Mouse (Mus musculus) spleen, adult 12 weeks (tissue): ENCODE measurements around the gene Rmnd5a.

Experiments
- DNase-seq: peaks from one replicate; pipeline ENCODE4 v3.0.0; 2022; ENCODE audit warnings: low spot score

Gene Rmnd5a

GRCm38 (mm10) chr6:71371085-71371605 is 69.3 kb downstream of the Rmnd5a start:
- no peak for DNase-seq

DNA sequence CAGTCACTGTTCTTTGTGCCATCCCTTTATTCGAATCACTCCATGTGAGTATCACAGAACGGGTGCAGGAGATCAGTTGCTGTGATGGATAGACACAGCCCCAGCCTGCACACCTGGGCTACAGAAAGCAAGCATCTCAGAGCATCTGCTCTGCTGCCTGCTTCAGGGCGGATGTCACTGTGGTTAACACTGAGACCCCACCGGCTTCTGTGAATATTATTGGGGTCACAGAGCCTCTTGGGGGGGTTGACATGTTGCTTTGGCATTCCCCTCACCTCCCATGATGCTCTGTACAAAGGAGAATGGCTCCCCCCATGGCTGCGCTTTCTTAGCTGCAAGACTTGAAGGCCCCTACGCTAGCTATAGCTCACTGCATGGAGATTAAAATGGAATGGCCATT is 71.0 kb downstream of the Rmnd5a start:
- DNase-seq = no peak

GRCm38 (mm10) chr6:71363995-71364394 is 76.4 kb downstream of the Rmnd5a start:
- no peak for DNase-seq

DNA sequence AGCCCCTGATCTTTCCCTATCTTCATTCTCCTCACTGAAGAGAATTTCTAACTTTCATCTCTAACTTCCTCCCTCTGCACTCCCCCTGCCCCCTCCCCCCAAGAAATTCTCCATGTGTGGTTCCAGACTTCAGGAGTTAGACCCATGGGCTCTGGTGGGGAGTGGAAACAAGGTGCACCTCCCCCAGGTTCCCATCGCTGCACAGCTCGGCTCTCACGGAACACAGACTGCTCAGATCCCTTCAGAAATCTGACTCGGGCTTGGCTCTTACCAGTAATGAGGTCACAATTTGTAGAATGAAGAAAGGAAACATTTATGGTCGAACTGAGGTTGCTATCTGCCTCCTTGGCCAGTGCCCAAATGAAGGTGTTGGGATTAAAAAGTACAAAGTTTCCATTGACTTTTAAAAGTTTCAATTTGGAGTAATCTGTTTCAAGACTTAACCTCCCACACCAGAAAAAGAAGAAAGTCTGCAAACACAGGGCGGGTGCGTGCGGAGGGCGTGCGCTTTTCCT is 79.2 kb downstream of the Rmnd5a start:
- no peak for DNase-seq

GRCm38 (mm10) chr6:71360751-71361150 is 79.7 kb downstream of the Rmnd5a start:
- no peak for DNase-seq

GRCm38 (mm10) chr6:71360221-71360620 is 80.2 kb downstream of the Rmnd5a start:
- no peak for DNase-seq

DNA sequence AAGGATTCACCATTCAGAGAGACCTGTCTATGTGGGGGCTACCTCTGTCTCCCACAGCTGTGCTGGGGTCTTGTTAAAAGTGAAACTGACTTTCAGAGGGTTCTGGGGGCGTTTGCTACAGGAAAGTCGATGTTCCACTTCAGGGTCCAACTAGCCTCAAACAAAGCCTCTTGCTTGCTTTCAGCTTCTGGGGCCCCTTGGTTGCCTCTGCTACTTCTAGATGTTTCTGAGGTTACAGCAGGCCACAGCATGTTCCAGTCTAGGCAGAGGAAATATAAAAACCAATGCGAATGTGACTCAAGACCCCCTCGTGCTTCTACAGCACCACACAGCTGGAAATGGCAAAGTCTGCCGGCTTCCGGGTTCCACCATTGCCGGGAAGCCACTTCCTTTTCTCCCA is 82.9 kb downstream of the Rmnd5a start:
- DNase-seq = no peak

DNA sequence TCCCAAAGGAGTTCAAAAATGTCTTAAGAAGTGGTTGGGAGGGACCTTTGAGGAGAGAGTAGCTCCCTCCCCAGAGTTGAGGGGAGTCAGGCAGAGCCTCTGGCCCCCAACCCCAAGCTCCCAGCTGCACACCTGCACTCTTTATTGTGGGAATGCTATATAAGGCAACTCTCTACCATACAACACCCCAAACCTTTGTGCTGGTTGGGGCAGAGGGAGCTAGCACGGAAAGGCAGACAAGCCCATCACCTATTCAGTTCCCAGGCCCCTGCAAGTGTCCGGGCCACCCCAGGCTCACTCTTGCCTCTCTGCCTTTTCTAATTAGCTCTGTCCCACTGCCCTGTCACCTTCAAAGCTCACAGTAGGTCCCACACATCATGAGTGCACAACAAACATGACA is 86.7 kb downstream of the Rmnd5a start:
- no peak for DNase-seq

- no peak for DNase-seq
Measured at GRCm38 (mm10) chr6:71352866-71353427, 87.5 kb downstream of the Rmnd5a start.

GRCm38 (mm10) chr6:71352201-71352600 is 88.2 kb downstream of the Rmnd5a start:
- no peak for DNase-seq

- no peak for DNase-seq
Measured at GRCm38 (mm10) chr6:71351201-71351600, 89.2 kb downstream of the Rmnd5a start.

DNA sequence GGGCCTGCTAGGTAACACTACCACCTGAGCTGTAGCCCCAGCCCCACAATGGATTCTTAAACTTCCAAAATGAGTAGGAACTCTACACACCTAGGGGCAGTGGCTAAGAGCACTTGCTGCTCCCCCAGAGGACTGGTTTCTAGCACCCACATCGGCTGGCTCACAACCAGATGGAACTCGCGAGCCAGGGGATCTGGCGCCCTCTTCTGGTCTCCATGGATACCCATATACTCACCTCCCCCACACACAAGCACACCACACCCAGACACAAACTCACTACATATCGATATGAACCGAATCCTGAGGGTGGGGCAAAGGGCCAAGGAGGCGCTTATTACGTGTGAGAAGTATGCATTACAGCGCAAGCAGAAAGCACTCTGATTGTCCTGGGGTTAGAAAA is 92.4 kb downstream of the Rmnd5a start:
- DNase-seq = no peak

GRCm38 (mm10) chr6:71341179-71341578 is 99.3 kb downstream of the Rmnd5a start:
- DNase-seq = no peak

DNA sequence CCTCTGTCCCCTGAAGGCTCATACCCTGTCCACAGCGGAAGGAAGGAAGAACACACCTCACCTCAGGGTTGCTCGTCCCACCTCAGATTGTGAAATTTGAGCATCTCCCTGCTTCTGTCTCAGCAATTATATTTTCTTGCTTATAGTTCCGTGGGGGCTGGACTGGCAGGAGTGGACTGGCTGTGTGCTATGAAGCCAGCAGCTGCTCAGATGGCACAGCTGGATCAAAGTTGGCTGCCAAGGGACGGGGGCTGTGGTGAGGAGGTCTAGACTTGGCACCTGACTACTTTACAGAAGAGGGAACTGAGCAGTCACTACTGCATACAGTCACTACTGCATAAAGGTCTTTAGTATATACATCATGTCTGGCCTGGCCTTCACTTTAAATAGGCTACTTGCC is 101.1 kb downstream of the Rmnd5a start:
- no peak for DNase-seq

- DNase-seq = no peak
Measured at GRCm38 (mm10) chr6:71338941-71339340, 101.5 kb downstream of the Rmnd5a start.
